Mouse (Mus musculus) neutrophil, adult 5-6 weeks (primary cell): Measurements from ENCODE around the gene B3glct. TPM values are rescaled to one million over a fixed set of nuclear protein-coding genes. Genes with fewer than 3 reads are reported as not detected.

Experiments used
- ATAC-seq: fragments of 151-379, 151-347 bp; 2 replicates; pipeline ENCODE4 v1.8.0; 2017; ENCODE audit warnings: mild to moderate bottlenecking, moderate TSS enrichment; ENCODE audit not compliant: insufficient number of reproducible peaks, poor library complexity, low FRiP score, severe bottlenecking; ENCODE audit errors: extremely low read depth
- total RNA-seq: library from RNA; stranded (forward); fragments of 200-1000 nt; gene quantifications from 2 replicates; pipeline ENCODE4 v1.2.3, GENCODE M21; 2017

Gene B3glct
- total RNA-seq, 1 experiment from 2014 or later, result 2.7 TPM

- ATAC-seq, result no peak
Measured at GRCm38 (mm10) chr5:149740145-149740544, 62.1 kb downstream of the B3glct start.

DNA sequence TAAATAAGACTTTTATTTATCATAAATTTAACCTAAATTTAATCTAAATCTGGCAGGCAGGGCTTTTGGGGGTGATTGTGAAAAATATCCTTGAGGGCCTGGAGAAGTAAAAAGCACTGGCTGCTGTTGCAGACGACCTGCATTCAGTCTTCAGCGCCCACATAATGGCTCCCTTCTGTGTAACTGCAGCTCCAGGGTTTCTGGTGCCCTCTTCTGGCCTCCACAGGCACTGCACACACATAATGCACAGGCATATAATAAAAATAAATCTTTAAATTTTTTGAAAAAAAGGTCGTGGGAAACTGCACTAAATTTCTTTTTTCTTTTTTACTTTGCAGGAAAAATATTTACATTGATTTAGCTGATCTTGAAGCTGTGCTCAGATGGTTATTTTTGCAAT is 62.7 kb downstream of the B3glct start:
- ATAC-seq, result no peak

GRCm38 (mm10) chr5:149742286-149742685 is 64.3 kb downstream of the B3glct start:
- ATAC-seq, result no peak

- no peak for ATAC-seq
Measured at GRCm38 (mm10) chr5:149745079-149745478, 67.0 kb downstream of the B3glct start.

DNA sequence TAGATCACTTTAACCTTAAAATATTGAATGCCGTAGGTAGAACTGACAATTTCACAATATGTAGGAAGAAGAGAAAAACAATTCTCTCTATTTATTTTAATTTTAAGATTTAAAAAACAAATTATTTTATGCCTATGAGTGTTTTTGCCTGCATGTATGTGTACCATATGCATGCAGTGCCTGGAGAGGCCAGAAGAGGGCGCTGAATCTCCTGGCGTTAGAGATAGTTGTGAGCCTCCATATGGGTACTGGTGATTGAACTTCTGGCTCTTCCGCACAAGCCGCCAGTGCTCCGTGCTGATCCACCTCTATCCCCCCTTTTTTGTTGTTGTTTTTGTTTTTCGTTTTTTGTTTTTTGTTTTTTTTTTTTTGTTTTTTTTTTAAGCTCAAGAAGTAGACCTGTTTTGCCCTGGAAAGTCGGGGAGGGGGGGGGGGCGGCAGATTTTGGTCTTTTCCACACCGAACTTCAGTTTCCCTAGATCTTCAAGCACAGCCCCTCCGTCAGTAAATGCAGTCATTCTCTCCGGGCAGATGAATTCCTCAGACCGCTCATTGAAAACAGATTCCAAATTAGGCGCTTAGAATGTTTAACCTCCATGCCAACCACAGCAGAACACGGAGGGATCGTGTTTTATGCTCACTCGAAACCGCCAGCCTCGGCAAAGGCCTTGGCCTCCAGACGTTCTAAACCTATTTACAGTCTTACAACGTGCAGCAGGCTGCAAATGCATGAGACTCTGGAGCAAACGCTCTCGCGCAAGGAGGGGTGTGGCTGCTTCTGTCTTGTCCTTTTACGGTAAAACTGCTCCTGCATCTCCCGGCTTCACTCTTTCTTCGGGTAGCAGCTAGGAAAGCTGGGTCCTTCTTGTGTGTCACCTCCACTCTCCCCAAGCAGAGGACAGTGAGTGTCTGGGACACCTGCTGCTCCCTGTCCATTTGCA is 70.9 kb downstream of the B3glct start:
- ATAC-seq, result no peak

GRCm38 (mm10) chr5:149751861-149752260 is 73.8 kb downstream of the B3glct start:
- ATAC-seq, result no peak

GRCm38 (mm10) chr5:149753073-149753472 is 75.0 kb downstream of the B3glct start:
- ATAC-seq, result no peak

DNA sequence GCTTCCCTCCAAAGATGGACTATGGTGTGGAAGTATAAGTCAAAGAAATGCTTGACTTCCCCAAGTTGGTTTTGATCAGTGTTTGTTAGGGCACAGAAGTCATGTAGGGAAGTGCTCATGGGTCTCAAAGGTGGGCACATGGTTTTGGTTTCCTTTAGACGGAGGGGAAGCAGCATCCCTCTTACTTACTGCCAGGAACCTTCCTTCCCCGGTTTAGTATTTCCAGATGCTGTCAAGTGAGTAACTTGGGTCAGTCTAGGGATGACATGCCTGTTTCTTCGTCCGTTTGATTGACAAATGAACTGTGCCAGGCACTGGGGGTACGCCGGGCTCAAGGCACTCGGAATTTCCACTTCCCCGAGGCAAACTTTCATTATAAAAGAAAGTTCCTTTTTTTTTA is 89.1 kb downstream of the B3glct start:
- no peak for ATAC-seq

DNA sequence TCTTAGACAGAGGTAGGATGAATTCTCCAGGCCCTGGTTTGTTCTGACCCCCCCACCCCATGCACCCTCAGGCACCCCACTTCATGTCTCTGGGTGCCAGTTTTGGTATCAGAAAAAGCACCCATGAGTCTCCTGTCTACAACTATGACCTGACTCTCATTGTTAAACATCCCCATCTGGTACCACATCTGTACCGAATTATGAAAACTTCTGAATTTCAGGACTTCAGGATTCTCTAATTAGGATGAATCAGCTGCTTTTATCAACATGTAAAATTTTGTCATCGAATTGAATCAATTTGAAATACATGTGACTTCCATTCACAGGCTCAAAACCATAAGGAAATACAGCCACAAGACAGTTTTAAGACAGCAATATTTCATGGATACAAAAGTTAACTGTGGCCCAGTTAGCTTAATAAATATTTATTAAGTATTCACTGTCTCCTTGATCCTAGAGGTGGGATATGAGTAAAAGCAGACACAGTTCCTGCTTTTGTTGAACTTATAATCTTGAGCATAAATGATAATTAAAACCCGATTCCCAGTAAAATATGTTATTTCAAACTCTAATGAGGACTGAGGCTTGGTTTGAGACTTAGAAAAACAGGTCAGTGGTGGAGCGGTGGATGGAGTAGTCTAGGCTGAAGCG is 89.7 kb downstream of the B3glct start:
- ATAC-seq, result no peak

DNA sequence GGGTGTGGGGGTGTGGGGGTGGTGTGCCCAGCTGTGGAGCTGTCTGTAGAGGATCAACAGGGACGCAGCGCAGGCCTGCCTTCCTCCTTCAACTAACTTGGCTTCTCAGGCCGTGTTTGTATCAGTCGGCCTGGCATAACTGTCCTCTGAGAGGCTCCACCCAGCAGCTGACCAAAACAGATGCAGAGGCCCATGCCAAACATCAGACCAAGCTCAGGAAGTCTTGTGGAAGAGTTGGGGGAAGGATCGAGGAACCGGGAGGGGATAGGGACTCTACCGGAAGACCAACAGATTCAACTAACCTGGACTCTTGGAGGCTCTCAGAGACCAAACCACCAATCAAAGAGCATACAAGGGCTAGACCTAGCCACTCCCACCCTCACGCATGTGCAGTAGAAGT is 91.6 kb downstream of the B3glct start:
- no peak for ATAC-seq

- ATAC-seq, result no peak
Measured at GRCm38 (mm10) chr5:149776038-149776437, 98.0 kb downstream of the B3glct start.

- ATAC-seq, result no peak
Measured at GRCm38 (mm10) chr5:149779740-149780139, 101.7 kb downstream of the B3glct start.

DNA sequence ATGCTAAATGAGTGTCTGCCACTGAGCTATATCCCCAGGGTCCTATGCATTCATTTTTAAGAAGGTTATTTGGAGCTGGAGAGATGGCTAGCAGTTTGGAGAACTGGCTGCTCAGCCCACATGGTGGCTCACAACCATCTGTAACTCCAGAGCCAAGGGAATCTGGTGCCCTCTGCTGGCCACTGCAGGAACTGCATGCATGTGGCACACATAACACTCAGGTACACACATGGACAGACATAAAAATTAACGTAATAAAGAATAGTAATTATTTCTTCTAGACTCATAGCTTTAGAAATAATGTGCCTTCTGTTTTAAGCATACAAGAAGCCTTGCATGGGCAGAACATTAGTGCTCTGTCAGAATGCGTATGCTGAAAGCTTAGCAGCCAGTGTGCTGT is 102.4 kb downstream of the B3glct start:
- no peak for ATAC-seq

GRCm38 (mm10) chr5:149790087-149790486 is 112.1 kb downstream of the B3glct start:
- ATAC-seq, result no peak

- no peak for ATAC-seq
Measured at GRCm38 (mm10) chr5:149810071-149810470, 132.0 kb downstream of the B3glct start.

- ATAC-seq, result no peak
Measured at GRCm38 (mm10) chr5:149811835-149812234, 133.8 kb downstream of the B3glct start.

Other genes starting within 250 kb of the B3glct start
- gene Tex26, start 238.6 kb upstream of the B3glct start, total RNA-seq, result not detected in 2 replicates
- gene Wdr95, start 149.6 kb upstream of the B3glct start, total RNA-seq, result 0.12 TPM in 2 replicates
- 26.4 and 29.6 TPM in 2 replicates for gene Hsph1, start 41.9 kb upstream of the B3glct start, total RNA-seq